In genomic region chr4:124741376-124742343, GRCm38 (mm10) we compare ENCODE assay signal across 8 mouse cellular contexts. TPM values are rescaled to one million over a fixed set of nuclear protein-coding genes. Genes with fewer than 3 reads are reported as not detected.
DNase-seq lines count a peak whose midpoint lies in the region; ATAC-seq and TF ChIP-seq lines count a peak whose summit lies in the region.

Gene Inpp5b, plus strand, starts transcription at chr4:124741850.

- H3K4me1 ChIP-seq in embryonic facial prominence, embryonic 14.5 days (ENCODE audit: control insufficient read depth, insufficient read depth, low read length), result peaks cover 5% of the 10 kb centered on the region
- peaks cover 2% of the 10 kb centered on the region; the same call in 1 of the 2 replicates for H3K4me1 ChIP-seq in heart, adult 2 months (ENCODE audit: control insufficient read depth, insufficient read depth, low read length)
- H3K4me1 ChIP-seq in kidney, adult 2 months (ENCODE audit: control insufficient read depth, insufficient read depth, low read length), result peaks cover 18% of the 10 kb centered on the region; the same call in 1 of the 2 replicates
- no peaks in the 10 kb centered on the region for H3K4me1 ChIP-seq in limb, embryonic 11.5 days (ENCODE audit: control insufficient read depth, insufficient read depth, low read length)
- H3K4me1 ChIP-seq in midbrain, embryonic 13.5 days (replicated peaks), result peaks cover 21% of the 10 kb centered on the region

- peak within 1 kb of the TSS; percentile 60 for H3K4me3 ChIP-seq in embryonic facial prominence, embryonic 14.5 days (ENCODE audit: low read depth, low read length)
- peak within 1 kb of the TSS; percentile 52 for H3K4me3 ChIP-seq in heart, adult 2 months
- peak within 1 kb of the TSS; percentile 87 for H3K4me3 ChIP-seq in kidney, adult 2 months (ENCODE audit: insufficient read depth, low read depth, low read length)
- peak within 1 kb of the TSS; percentile 49 for H3K4me3 ChIP-seq in limb, embryonic 11.5 days (ENCODE audit: low read depth, low read length)
- H3K4me3 ChIP-seq in midbrain, embryonic 13.5 days (replicated peaks), result peak within 1 kb of the TSS; percentile 63

- TF ChIP-seq POLR2A in heart, adult 2 months (IDR thresholded peaks at IDR 0.05; ENCODE audit: insufficient read depth, low read depth, low read length), result peak; percentile 70
- no peak for TF ChIP-seq POLR2A in kidney, adult 2 months (IDR thresholded peaks at IDR 0.05; ENCODE audit: low read depth, low read length)

- DNase-seq in A20 (ENCODE audit: low read depth, low spot score), result peak; percentile 90
- DNase-seq in adrenal gland, postnatal 4 days (ENCODE audit: low spot score in 2 of 2), result peak; percentile 43 to 62
- peak; percentile 91 for DNase-seq in embryonic facial prominence, embryonic 14.5 days (ENCODE audit: low spot score)
- peak; percentile 87 to 89 for DNase-seq in heart, adult 2 months
- peak; percentile 92 for DNase-seq in kidney, adult 2 months
- peak; percentile 85 for DNase-seq in limb, embryonic 11.5 days (ENCODE audit: low spot score)
- DNase-seq in spleen, adult 12 weeks (ENCODE audit: low spot score), result peak; percentile 47

- TF ChIP-seq EP300 in heart, adult 2 months (IDR thresholded peaks at IDR 0.05; ENCODE audit: insufficient read depth, low read depth, low read length), result no peak

- no peaks in the 10 kb centered on the region for H3K27me3 ChIP-seq in embryonic facial prominence, embryonic 14.5 days (replicated peaks; ENCODE audit: control insufficient read depth, insufficient read depth, low read length)
- H3K27me3 ChIP-seq in heart, adult 2 months (ENCODE audit: control insufficient read depth, insufficient read depth, low read length), result no peaks in the 10 kb centered on the region
- H3K27me3 ChIP-seq in kidney, adult 2 months (replicated peaks; ENCODE audit: control insufficient read depth, insufficient read depth, low read length), result no peaks in the 10 kb centered on the region
- H3K27me3 ChIP-seq in limb, embryonic 11.5 days (ENCODE audit: control insufficient read depth, insufficient read depth, low read length), result no peaks in the 10 kb centered on the region
- no peaks in the 10 kb centered on the region for H3K27me3 ChIP-seq in midbrain, embryonic 13.5 days

- peak within 1 kb of the TSS; percentile 69 for H3K4me2 ChIP-seq in embryonic facial prominence, embryonic 14.5 days (ENCODE audit: low read depth, low read length)
- H3K4me2 ChIP-seq in limb, embryonic 11.5 days (ENCODE audit: low read depth, severe bottlenecking), result peak within 1 kb of the TSS; percentile 70
- H3K4me2 ChIP-seq in midbrain, embryonic 13.5 days (replicated peaks), result peak within 1 kb of the TSS; percentile 72

- H3K27ac ChIP-seq in embryonic facial prominence, embryonic 14.5 days (replicated peaks; ENCODE audit: low read depth, low read length), result no peak within 1 kb of the TSS; the same call in 1 of the 2 replicates
- peak within 1 kb of the TSS; percentile 70 for H3K27ac ChIP-seq in heart, adult 2 months
- peak within 1 kb of the TSS; percentile 62 for H3K27ac ChIP-seq in kidney, adult 2 months (ENCODE audit: insufficient read depth, low read depth, low read length)
- H3K27ac ChIP-seq in limb, embryonic 11.5 days (replicated peaks; ENCODE audit: low read depth, low read length), result no peak within 1 kb of the TSS
- peak within 1 kb of the TSS; percentile 17; the same call in 1 of the 2 replicates for H3K27ac ChIP-seq in midbrain, embryonic 13.5 days

- WGBS in embryonic facial prominence, embryonic 14.5 days, result 16% methylated on average over 25 of the region's 25 CpGs
- 6% methylated on average over 25 of the region's 25 CpGs for WGBS in heart, adult 2 months
- WGBS in kidney, adult 2 months, result 7% methylated on average over 25 of the region's 25 CpGs
- 21% methylated on average over 25 of the region's 25 CpGs for WGBS in limb, embryonic 11.5 days
- 14% methylated on average over 25 of the region's 25 CpGs for WGBS in midbrain, embryonic 13.5 days

- H3K9ac ChIP-seq in embryonic facial prominence, embryonic 14.5 days (ENCODE audit: low read depth, low read length), result peak within 1 kb of the TSS; percentile 66
- H3K9ac ChIP-seq in heart, adult 2 months (ENCODE audit: low read depth, low read length), result peak within 1 kb of the TSS; percentile 88
- H3K9ac ChIP-seq in limb, embryonic 11.5 days (ENCODE audit: low read length), result peak within 1 kb of the TSS; percentile 18
- peak within 1 kb of the TSS; percentile 79 for H3K9ac ChIP-seq in midbrain, embryonic 13.5 days (replicated peaks)

- H3K9me3 ChIP-seq in embryonic facial prominence, embryonic 14.5 days (ENCODE audit: control insufficient read depth, low read length), result no peaks in the 10 kb centered on the region
- H3K9me3 ChIP-seq in limb, embryonic 11.5 days (ENCODE audit: control insufficient read depth, low read length), result no peaks in the 10 kb centered on the region
- no peaks in the 10 kb centered on the region for H3K9me3 ChIP-seq in midbrain, embryonic 13.5 days

- ATAC-seq in embryonic facial prominence, embryonic 14.5 days (ENCODE audit: low read depth), result peak; percentile 91
- peak; percentile 89 for ATAC-seq in limb, embryonic 11.5 days (ENCODE audit: insufficient number of reproducible peaks, low FRiP score, low TSS enrichment, low read depth)
- peak; percentile 94 for ATAC-seq in midbrain, embryonic 13.5 days

- no peaks in the 10 kb centered on the region for H3K79me2 ChIP-seq in heart, adult 2 months (replicated peaks; ENCODE audit: control insufficient read depth, insufficient read depth, low read length)

- 0 out of 2 replicates have a peak, but pooled peaks cover 7% of the 10 kb centered on the region for H3K36me3 ChIP-seq in embryonic facial prominence, embryonic 14.5 days (ENCODE audit: control insufficient read depth, insufficient read depth, low read length)
- no peaks in the 10 kb centered on the region for H3K36me3 ChIP-seq in heart, adult 2 months (ENCODE audit: control insufficient read depth, insufficient read depth, low read length)
- H3K36me3 ChIP-seq in kidney, adult 2 months (ENCODE audit: control insufficient read depth, insufficient read depth, low read length), result no peaks in the 10 kb centered on the region
- H3K36me3 ChIP-seq in limb, embryonic 11.5 days (ENCODE audit: control insufficient read depth, insufficient read depth, low read length), result no peaks in the 10 kb centered on the region
- peaks cover 22% of the 10 kb centered on the region for H3K36me3 ChIP-seq in midbrain, embryonic 13.5 days

- 0 out of 2 replicates have a peak, but pooled peaks have one; percentile 7 for TF ChIP-seq CTCF in heart, adult 2 months (IDR thresholded peaks at IDR 0.05)
- TF ChIP-seq CTCF in kidney, adult 2 months (conservative IDR thresholded peaks at IDR 0.05; ENCODE audit: insufficient read depth, insufficient read length, low read depth, low read length), result peak; percentile 42

- intact Hi-C loops in heart, adult 2 months (cut with DNase I), result loop anchor here (2.0 to 5.0 kb wide), 2 partner anchors 49 to 106 kb away; partner anchors contain the start of gene Utp11

RNA-seq across cellular contexts. Expression of gene Inpp5b, which starts in this region (rescaled TPM):
- 10 to 100 TPM; 25.2 to 32.0 TPM for total RNA-seq in adrenal gland, postnatal 4 days (2021)
- polyA plus RNA-seq in embryonic facial prominence, embryonic 14.5 days (2014; fragmentation: Nextera tagmentation; extraction: Ambion mirVana), result 23.7 and 29.5 TPM in 2 replicates
- total RNA-seq in heart, adult 2 months (2021), result 1 to 10 TPM; 8.0 to 8.2 TPM
- 17.8 and 29.8 TPM in 2 replicates for polyA plus RNA-seq in heart, adult 2 months (2012; rRNA removed)
- polyA plus RNA-seq in kidney, adult 2 months (2012; rRNA removed), result 61.0 and 64.2 TPM in 2 replicates
- polyA plus RNA-seq in limb, embryonic 11.5 days (2014; fragmentation: Nextera tagmentation; extraction: Ambion mirVana), result 22.3 and 26.1 TPM in 2 replicates
- polyA plus RNA-seq in midbrain, embryonic 13.5 days (2015; fragmentation: Nextera tagmentation; extraction: Ambion mirVana), result 25.4 and 30.4 TPM in 2 replicates

Comparison
In these comparisons a context has a peak if more than half of its experiments do, and no peak if none do; other contexts are left out.
1. H3K27ac ChIP-seq: peak in heart, adult 2 months (single experiment), kidney, adult 2 months (single experiment) and midbrain, embryonic 13.5 days (single experiment); none in embryonic facial prominence, embryonic 14.5 days (single experiment) and limb, embryonic 11.5 days (single experiment).
2. H3K9ac ChIP-seq: peak in every context shown above with its lines; median percentile 88 in heart, adult 2 months; 79 in midbrain, embryonic 13.5 days; 66 in embryonic facial prominence, embryonic 14.5 days; 18 in limb, embryonic 11.5 days.
3. Peak in every context shown above with its lines, with median percentiles within 50 percentile points of each other: DNase-seq, ATAC-seq, H3K4me2 ChIP-seq and H3K4me3 ChIP-seq.